Mouse (Mus musculus): Measurements from ENCODE around the gene Zfp558. TPM values are rescaled to one million over a fixed set of nuclear protein-coding genes. Genes with fewer than 3 reads are reported as not detected.
A peak's percentile ranks its signal among the peaks of the same experiment; 100 is the strongest.

The Zfp558 gene
- polyA plus RNA-seq (2014; fragmentation: Nextera tagmentation; extraction: Ambion mirVana), result 4.2 TPM in 2 replicates

DNA sequence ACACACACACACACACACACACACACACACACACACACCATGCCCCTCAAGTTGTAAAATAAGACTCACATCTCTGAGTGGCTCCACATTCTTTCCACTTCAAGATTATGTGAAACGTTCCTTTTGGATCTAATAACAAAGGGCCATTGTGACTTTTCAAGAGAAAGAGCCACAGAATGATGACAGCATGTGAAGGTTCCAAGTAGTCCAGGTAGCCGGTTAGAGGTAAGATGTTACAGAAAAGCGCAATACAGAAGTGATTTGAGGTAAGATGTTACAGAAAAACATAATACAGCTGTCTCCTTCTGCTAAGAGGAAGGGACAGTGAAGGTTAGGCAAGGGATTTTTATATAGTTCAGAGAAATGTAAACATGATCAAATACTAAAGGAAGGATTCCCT is at the start of gene Zfp558, which contains the start of gene Mbd3l1:
Zfp558 (minus strand) TSS at position 101 of the 400 bp plus-strand sequence.
Mbd3l1 (plus strand) TSS at position 192 of the 400 bp plus-strand sequence.
- ATAC-seq (ENCODE audit: insufficient number of reproducible peaks, insufficient read depth, low FRiP score, low read depth), result no peak
- 61% methylated on average over 3 of the region's 3 CpGs for WGBS

DNA sequence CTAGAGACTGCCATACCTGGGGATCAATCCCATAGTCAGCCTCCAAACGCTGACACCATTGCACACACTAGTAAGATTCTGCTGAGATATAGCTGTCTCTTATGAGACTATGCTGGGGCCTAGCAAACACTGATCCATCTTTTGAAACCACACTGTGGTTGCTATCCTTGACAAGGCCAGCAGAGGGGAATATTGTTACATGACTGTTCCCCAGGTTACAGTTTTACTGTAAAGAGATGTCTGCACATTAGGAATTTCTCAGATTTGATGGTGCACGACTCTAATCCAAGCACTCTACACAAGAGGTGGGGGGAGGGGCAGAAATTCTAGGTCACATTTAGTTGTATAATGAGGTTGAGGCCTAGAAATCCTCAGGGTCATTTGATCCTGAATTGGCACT is 30.0 kb upstream of the Zfp558 start:
- 36% methylated on average over 2 of the region's 2 CpGs for WGBS
- ATAC-seq (ENCODE audit: insufficient number of reproducible peaks, insufficient read depth, low FRiP score, low read depth), result no peak
- H3K27ac ChIP-seq (replicated peaks in 1 of 2; ENCODE audit: control insufficient read depth in 1 of 2, insufficient read depth in 1 of 2, low read depth in 2 of 2, low read length in 2 of 2), result no peak overlapping the region
- H3K4me2 ChIP-seq (ENCODE audit: low read length), result no peak overlapping the region
- no peaks in the 10 kb centered on the region for H3K27me3 ChIP-seq (ENCODE audit: control insufficient read depth, insufficient read depth, low read length)
- no peaks in the 10 kb centered on the region for H3K9me3 ChIP-seq (ENCODE audit: control insufficient read depth, low read length)
- H3K4me3 ChIP-seq (ENCODE audit: control insufficient read depth in 1 of 2, insufficient read depth in 1 of 2, low read depth in 1 of 2, low read length in 2 of 2), result no peak overlapping the region
- no peak overlapping the region for H3K9ac ChIP-seq (ENCODE audit: low read length)
- no peaks in the 10 kb centered on the region for H3K4me1 ChIP-seq (ENCODE audit: control insufficient read depth in 2 of 2, insufficient read depth in 2 of 2, low read length in 2 of 2)
- H3K36me3 ChIP-seq (ENCODE audit: control insufficient read depth, insufficient read depth, low read length), result no peaks in the 10 kb centered on the region

More for the DNA sequence above, at the start of gene Zfp558, which contains the start of gene Mbd3l1:
- no peaks in the 10 kb centered on the region for H3K27me3 ChIP-seq (ENCODE audit: control insufficient read depth, insufficient read depth, low read length)
- H3K9me3 ChIP-seq (ENCODE audit: control insufficient read depth, low read length), result no peaks in the 10 kb centered on the region
- H3K27ac ChIP-seq (replicated peaks in 1 of 2; ENCODE audit: control insufficient read depth in 1 of 2, insufficient read depth in 1 of 2, low read depth in 2 of 2, low read length in 2 of 2), result no peak within 1 kb of the TSS
- H3K36me3 ChIP-seq (ENCODE audit: control insufficient read depth, insufficient read depth, low read length), result no peaks in the 10 kb centered on the region
- H3K4me3 ChIP-seq (ENCODE audit: control insufficient read depth in 1 of 2, insufficient read depth in 1 of 2, low read depth in 1 of 2, low read length in 2 of 2), result no peak within 1 kb of the TSS
- no peaks in the 10 kb centered on the region for H3K4me1 ChIP-seq (ENCODE audit: control insufficient read depth in 2 of 2, insufficient read depth in 2 of 2, low read length in 2 of 2)
- no peak within 1 kb of the TSS for H3K9ac ChIP-seq (ENCODE audit: low read length)
- H3K4me2 ChIP-seq (ENCODE audit: low read length), result no peak within 1 kb of the TSS

DNA sequence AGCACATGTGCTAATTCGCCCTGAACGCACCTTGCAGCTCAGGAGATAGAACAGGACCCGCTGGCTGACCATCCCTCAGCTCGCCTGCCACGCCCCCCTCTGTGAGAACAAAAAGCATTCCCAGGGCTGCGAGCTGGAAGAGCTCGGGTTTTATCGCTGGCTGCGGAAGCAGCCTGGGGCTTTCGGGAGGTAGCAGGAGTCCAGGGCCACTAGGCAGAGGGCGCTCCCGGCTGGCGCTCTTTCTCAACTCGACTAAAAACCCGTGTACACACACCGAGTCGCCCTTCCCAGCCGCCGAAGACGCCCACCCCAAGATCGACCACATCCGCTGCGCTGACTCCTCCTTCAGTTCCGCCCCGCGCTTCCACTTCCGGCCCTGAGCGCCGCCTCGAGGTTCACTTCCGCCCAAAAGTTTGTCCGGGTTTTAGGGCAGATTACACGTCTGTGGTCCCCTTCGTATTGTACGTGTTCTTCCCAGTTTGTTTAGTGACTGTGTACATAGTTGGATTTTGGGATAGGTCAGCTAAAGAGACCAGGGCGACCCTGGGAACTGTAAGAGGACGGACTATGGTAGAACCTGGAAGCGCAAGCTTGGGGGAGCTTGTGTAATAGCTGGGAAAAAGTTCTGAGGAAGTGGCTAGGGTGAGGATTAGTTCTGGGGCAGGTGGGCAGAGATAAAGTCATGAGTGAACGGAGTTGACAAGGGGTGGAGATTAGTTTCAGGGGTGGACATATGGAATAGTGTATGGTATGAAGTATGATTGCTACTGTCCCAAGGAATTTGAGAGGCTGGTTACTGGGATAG is 4.5 kb downstream of the Zfp558 start:
- 5% methylated on average over 39 of the region's 39 CpGs for WGBS
- H3K27ac ChIP-seq (replicated peaks in 1 of 2; ENCODE audit: control insufficient read depth in 1 of 2, insufficient read depth in 1 of 2, low read depth in 2 of 2, low read length in 2 of 2), result peak overlapping the region; percentile 87 to 92
- H3K9ac ChIP-seq (ENCODE audit: low read length), result peak overlapping the region; percentile 78
- no peaks in the 10 kb centered on the region for H3K36me3 ChIP-seq (ENCODE audit: control insufficient read depth, insufficient read depth, low read length)
- H3K4me1 ChIP-seq (ENCODE audit: control insufficient read depth in 2 of 2, insufficient read depth in 2 of 2, low read length in 2 of 2), result peaks cover 0 to 5% of the 10 kb centered on the region in 2 experiments; a peak in 1 of 4 replicates
- H3K4me3 ChIP-seq (ENCODE audit: control insufficient read depth in 1 of 2, insufficient read depth in 1 of 2, low read depth in 1 of 2, low read length in 2 of 2), result peak overlapping the region; percentile 72 to 75
- H3K4me2 ChIP-seq (ENCODE audit: low read length), result peak overlapping the region; percentile 89
- no peaks in the 10 kb centered on the region for H3K9me3 ChIP-seq (ENCODE audit: control insufficient read depth, low read length)
- peak; percentile 89 for ATAC-seq (ENCODE audit: insufficient number of reproducible peaks, insufficient read depth, low FRiP score, low read depth)
- no peaks in the 10 kb centered on the region for H3K27me3 ChIP-seq (ENCODE audit: control insufficient read depth, insufficient read depth, low read length)

DNA sequence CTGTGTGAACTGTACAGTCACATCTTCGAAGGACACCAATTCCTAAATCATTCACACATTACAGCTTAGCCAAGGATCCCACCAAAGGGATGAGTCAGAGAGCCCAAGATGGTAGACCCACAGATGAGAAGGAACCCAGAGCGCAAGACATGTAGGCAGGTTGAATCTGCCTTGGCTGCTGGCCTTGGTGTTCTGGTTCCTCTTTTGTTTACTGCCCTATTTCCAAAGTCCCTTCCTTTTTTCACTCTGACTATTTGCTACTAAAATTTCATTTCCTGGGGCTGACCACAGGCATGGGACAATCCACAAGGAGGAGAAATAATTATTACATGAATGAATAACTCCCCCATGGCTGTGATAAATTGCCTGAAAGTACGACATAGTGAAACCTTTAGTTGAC is 10.1 kb downstream of the Zfp558 start:
- Histone ChIP-seq H3K4me2 (ENCODE audit: low read length) (no peak overlapping the region), H3K9ac (ENCODE audit: low read length) (no peak overlapping the region), H3K4me1 (ENCODE audit: control insufficient read depth in 2 of 2, insufficient read depth in 2 of 2, low read length in 2 of 2) (peaks cover 0 to 4% of the 10 kb centered on the region in 2 experiments; a peak in 1 of 4 replicates), H3K9me3 (ENCODE audit: control insufficient read depth, low read length) (no peaks in the 10 kb centered on the region), H3K4me3 (ENCODE audit: control insufficient read depth in 1 of 2, insufficient read depth in 1 of 2, low read depth in 1 of 2, low read length in 2 of 2) (no peak overlapping the region), H3K36me3 (ENCODE audit: control insufficient read depth, insufficient read depth, low read length) (no peaks in the 10 kb centered on the region), H3K27me3 (ENCODE audit: control insufficient read depth, insufficient read depth, low read length) (no peaks in the 10 kb centered on the region), H3K27ac (replicated peaks in 1 of 2; ENCODE audit: control insufficient read depth in 1 of 2, insufficient read depth in 1 of 2, low read depth in 2 of 2, low read length in 2 of 2) (no peak overlapping the region)
- no peak for ATAC-seq (ENCODE audit: insufficient number of reproducible peaks, insufficient read depth, low FRiP score, low read depth)
- 83% methylated on average over 3 of the region's 3 CpGs for WGBS

DNA sequence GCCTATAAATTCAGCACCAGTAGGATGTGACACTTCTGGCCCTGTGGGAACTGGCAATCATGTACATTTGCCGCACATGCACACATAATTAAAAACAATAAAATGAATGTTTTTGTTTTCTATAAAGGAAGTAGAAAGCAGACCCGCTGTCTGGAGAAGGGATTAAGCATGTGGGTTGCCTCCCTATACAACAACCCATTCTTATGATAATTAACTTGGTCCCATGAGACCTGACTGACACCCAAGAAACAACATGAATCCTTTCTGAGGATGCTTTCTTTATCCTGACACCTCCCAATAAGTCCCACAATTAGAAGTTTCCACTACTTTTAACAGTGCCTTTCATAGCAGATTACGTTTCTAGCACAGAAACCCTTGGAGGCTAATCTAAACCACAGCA is 10.7 kb downstream of the Zfp558 start:
- no peaks in the 10 kb centered on the region for H3K27me3 ChIP-seq (ENCODE audit: control insufficient read depth, insufficient read depth, low read length)
- 80% methylated on average over 3 of the region's 3 CpGs for WGBS

DNA sequence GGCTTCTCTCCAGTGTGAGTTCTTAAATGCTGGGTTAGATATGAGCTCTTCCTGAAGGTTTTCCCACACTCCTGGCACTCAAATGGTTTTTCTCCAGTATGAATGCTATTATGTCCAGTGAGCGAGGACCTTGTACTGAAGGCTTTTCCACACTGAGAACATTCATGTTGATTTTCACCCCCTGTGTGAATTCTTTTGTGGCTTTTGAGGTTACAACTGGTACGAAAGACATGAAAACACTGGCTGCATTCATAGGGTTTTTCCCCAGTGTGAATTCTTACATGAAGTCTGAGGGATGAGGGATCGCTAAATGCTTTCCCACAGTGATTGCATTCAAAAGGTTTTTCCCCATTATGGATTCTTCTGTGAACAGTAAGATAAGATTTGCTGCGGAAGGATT is 21.5 kb downstream of the Zfp558 start:
- Histone ChIP-seq H3K27ac (replicated peaks in 1 of 2; ENCODE audit: control insufficient read depth in 1 of 2, insufficient read depth in 1 of 2, low read depth in 2 of 2, low read length in 2 of 2) (no peak overlapping the region), H3K4me1 (ENCODE audit: control insufficient read depth in 2 of 2, insufficient read depth in 2 of 2, low read length in 2 of 2) (no peaks in the 10 kb centered on the region), H3K4me2 (ENCODE audit: low read length) (no peak overlapping the region), H3K9me3 (ENCODE audit: control insufficient read depth, low read length) (peaks cover 10% of the 10 kb centered on the region), H3K9ac (ENCODE audit: low read length) (no peak overlapping the region), H3K4me3 (ENCODE audit: control insufficient read depth in 1 of 2, insufficient read depth in 1 of 2, low read depth in 1 of 2, low read length in 2 of 2) (no peak overlapping the region), H3K27me3 (ENCODE audit: control insufficient read depth, insufficient read depth, low read length) (no peaks in the 10 kb centered on the region), H3K36me3 (ENCODE audit: control insufficient read depth, insufficient read depth, low read length) (peaks cover 34% of the 10 kb centered on the region)
- ATAC-seq (ENCODE audit: insufficient number of reproducible peaks, insufficient read depth, low FRiP score, low read depth), result no peak
- WGBS, result 88% methylated on average over 4 of the region's 4 CpGs

More for the DNA sequence above, 10.7 kb downstream of the Zfp558 start:
- no peak overlapping the region for H3K9ac ChIP-seq (ENCODE audit: low read length)
- no peak for ATAC-seq (ENCODE audit: insufficient number of reproducible peaks, insufficient read depth, low FRiP score, low read depth)
- H3K9me3 ChIP-seq (ENCODE audit: control insufficient read depth, low read length), result no peaks in the 10 kb centered on the region
- no peaks in the 10 kb centered on the region for H3K36me3 ChIP-seq (ENCODE audit: control insufficient read depth, insufficient read depth, low read length)
- no peaks in the 10 kb centered on the region for H3K4me1 ChIP-seq (ENCODE audit: control insufficient read depth in 2 of 2, insufficient read depth in 2 of 2, low read length in 2 of 2)
- no peak overlapping the region for H3K27ac ChIP-seq (replicated peaks in 1 of 2; ENCODE audit: control insufficient read depth in 1 of 2, insufficient read depth in 1 of 2, low read depth in 2 of 2, low read length in 2 of 2)
- H3K4me3 ChIP-seq (ENCODE audit: control insufficient read depth in 1 of 2, insufficient read depth in 1 of 2, low read depth in 1 of 2, low read length in 2 of 2), result no peak overlapping the region
- no peak overlapping the region for H3K4me2 ChIP-seq (ENCODE audit: low read length)

DNA sequence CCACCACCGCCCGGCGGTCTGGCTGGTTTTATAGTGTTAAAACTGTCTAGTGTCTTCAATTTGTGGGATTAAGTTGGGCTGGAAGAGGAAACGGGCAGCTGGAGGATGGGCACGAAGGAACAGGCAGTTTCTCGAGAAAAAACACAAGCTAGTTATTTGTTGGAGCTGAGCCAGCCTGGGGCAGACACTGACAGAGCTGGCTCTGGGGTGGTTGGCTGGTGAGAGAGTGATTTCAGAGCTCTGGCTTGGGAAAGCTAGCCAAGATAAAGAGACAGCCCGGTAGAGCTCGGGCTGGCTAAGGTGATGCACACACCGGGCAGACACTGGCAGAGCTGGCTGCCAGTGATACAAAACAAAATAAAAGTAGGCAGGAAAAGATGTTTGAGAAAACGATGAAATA is 46.4 kb downstream of the Zfp558 start:
- Histone ChIP-seq H3K4me2 (ENCODE audit: low read length) (no peak overlapping the region), H3K36me3 (ENCODE audit: control insufficient read depth, insufficient read depth, low read length) (no peaks in the 10 kb centered on the region), H3K9ac (ENCODE audit: low read length) (no peak overlapping the region), H3K9me3 (ENCODE audit: control insufficient read depth, low read length) (no peaks in the 10 kb centered on the region), H3K27me3 (ENCODE audit: control insufficient read depth, insufficient read depth, low read length) (no peaks in the 10 kb centered on the region), H3K4me3 (ENCODE audit: control insufficient read depth in 1 of 2, insufficient read depth in 1 of 2, low read depth in 1 of 2, low read length in 2 of 2) (no peak overlapping the region), H3K27ac (replicated peaks in 1 of 2; ENCODE audit: control insufficient read depth in 1 of 2, insufficient read depth in 1 of 2, low read depth in 2 of 2, low read length in 2 of 2) (no peak overlapping the region), H3K4me1 (ENCODE audit: control insufficient read depth in 2 of 2, insufficient read depth in 2 of 2, low read length in 2 of 2) (no peaks in the 10 kb centered on the region; a peak in 1 of 4 replicates)
- WGBS, result 59% methylated on average over 10 of the region's 10 CpGs
- no peak for ATAC-seq (ENCODE audit: insufficient number of reproducible peaks, insufficient read depth, low FRiP score, low read depth)

Data from heart, embryonic 14.5 days (tissue).